Mouse (Mus musculus) stomach, postnatal 0 days (tissue): ENCODE measurements around the gene P2ry2. TPM values are rescaled to one million over a fixed set of nuclear protein-coding genes. Genes with fewer than 3 reads are reported as not detected.

Source experiments
- ATAC-seq: fragments of 200-750 bp; cut with Nextera tagmentation; 2 replicates; pipeline ENCODE4 v1.8.0; 2017; ENCODE audit not compliant: low FRiP score, low TSS enrichment
- DNase-seq: peaks from one replicate; pipeline ENCODE4 v3.0.0-alpha.2; 2016; ENCODE audit warnings: low spot score
- H3K27ac ChIP-seq: fragments of 300-500 bp; sonication (generic); replicated peaks from 2 replicates; pipeline ENCODE4 v1.5.1; 2014; ENCODE audit warnings: mild to moderate bottlenecking, control low read depth
- H3K27me3 ChIP-seq: fragments of 300-500 bp; sonication (generic); 2 replicates; pipeline ENCODE4 v1.6.1; 2014; ENCODE audit warnings: low read length; ENCODE audit not compliant: control insufficient read depth, insufficient read depth
- H3K36me3 ChIP-seq: fragments of 300-500 bp; sonication (generic); 2 replicates; pipeline ENCODE4 v1.6.1; 2014; ENCODE audit warnings: low read length, mixed read lengths; ENCODE audit not compliant: control insufficient read depth, insufficient read depth
- H3K4me1 ChIP-seq: fragments of 300-500 bp; sonication (generic); replicated peaks from 2 replicates; pipeline ENCODE4 v1.6.1; 2014; ENCODE audit warnings: antibody characterized with exemption; ENCODE audit not compliant: control insufficient read depth, insufficient read depth
- H3K4me2 ChIP-seq: fragments of 300-500 bp; sonication (generic); replicated peaks from 2 replicates; pipeline ENCODE4 v1.6.1; 2014; ENCODE audit warnings: low read depth, mild to moderate bottlenecking, control low read depth, moderate library complexity
- H3K4me3 ChIP-seq: fragments of 300-500 bp; sonication (generic); 2 replicates; pipeline ENCODE4 v1.5.1; 2014; ENCODE audit warnings: low read depth, low read length, control low read depth
- H3K9ac ChIP-seq: fragments of 300-500 bp; sonication (generic); 2 replicates; pipeline ENCODE4 v1.6.1; 2014; ENCODE audit warnings: mild to moderate bottlenecking, low read length, control low read depth, mixed read lengths
- H3K9me3 ChIP-seq: fragments of 300-500 bp; sonication (generic); 2 replicates; pipeline ENCODE4 v1.6.1; 2016; ENCODE audit warnings: low read length; ENCODE audit not compliant: control insufficient read depth
- CTCF ChIP-seq: IDR thresholded peaks from 2 replicates; pipeline ENCODE4 v1.5.1; 2016; ENCODE audit warnings: antibody characterized with exemption, low read depth, mild to moderate bottlenecking, moderate library complexity
- EP300 ChIP-seq: optimal IDR thresholded peaks from 2 replicates; pipeline ENCODE3; 2016; ENCODE audit warnings: antibody characterized with exemption
- WGBS: fragments of 180-500 bp; shearing (Covaris S2); extraction: QIAGEN DNeasy Blood & Tissue Kit; methylation state at CpG from one replicate; pipeline ENCODE4 v1.1.7; 2014; 5-methylcytosine and 5-hydroxymethylcytosine counted together
- polyA plus RNA-seq: library from polyadenylated mRNA; unstranded; fragments of >200 nt; fragmentation: Nextera tagmentation; extraction: Ambion mirVana; gene quantifications from 2 replicates; pipeline ENCODE4 v1.2.1, GENCODE M21; 2015

The P2ry2 gene
- polyA plus RNA-seq, 1 experiment from 2014 or later: 5.7 TPM

DNA sequence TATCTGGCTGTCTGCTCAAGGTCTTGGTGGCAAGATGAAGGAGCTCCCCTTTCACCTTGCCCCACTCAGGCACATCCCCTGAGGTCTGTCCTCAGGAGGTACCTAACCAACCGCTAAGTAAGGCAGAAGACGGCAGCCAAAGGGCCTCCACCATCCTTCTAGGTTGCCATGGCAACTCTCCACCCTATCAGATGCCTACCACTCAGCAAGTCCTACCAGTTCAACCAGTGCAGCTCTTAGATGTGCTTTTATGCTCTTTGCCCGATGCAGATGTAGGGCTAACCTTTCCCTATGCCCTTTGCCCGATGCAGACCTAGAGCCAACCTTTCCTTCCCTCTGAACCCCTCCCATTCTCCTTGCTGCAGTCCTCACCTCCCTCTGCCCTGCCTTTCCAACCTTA is 7.5 kb downstream of the P2ry2 start:
- no peaks in the 10 kb centered on the region for H3K9me3 ChIP-seq
- DNase-seq (no peak), ATAC-seq (no peak)
- TF ChIP-seq EP300: no peak
- TF ChIP-seq CTCF: no peak
- no peaks in the 10 kb centered on the region for H3K4me1 ChIP-seq
- H3K27ac ChIP-seq: no peak overlapping the region
- no peak overlapping the region for H3K4me3 ChIP-seq
- no peak overlapping the region for H3K9ac ChIP-seq
- no peaks in the 10 kb centered on the region; the same call in 1 of the 2 replicates for H3K27me3 ChIP-seq
- H3K4me2 ChIP-seq: no peak overlapping the region
- WGBS: 50% methylated on average over 4 of the region's 4 CpGs
- H3K36me3 ChIP-seq: no peaks in the 10 kb centered on the region

DNA sequence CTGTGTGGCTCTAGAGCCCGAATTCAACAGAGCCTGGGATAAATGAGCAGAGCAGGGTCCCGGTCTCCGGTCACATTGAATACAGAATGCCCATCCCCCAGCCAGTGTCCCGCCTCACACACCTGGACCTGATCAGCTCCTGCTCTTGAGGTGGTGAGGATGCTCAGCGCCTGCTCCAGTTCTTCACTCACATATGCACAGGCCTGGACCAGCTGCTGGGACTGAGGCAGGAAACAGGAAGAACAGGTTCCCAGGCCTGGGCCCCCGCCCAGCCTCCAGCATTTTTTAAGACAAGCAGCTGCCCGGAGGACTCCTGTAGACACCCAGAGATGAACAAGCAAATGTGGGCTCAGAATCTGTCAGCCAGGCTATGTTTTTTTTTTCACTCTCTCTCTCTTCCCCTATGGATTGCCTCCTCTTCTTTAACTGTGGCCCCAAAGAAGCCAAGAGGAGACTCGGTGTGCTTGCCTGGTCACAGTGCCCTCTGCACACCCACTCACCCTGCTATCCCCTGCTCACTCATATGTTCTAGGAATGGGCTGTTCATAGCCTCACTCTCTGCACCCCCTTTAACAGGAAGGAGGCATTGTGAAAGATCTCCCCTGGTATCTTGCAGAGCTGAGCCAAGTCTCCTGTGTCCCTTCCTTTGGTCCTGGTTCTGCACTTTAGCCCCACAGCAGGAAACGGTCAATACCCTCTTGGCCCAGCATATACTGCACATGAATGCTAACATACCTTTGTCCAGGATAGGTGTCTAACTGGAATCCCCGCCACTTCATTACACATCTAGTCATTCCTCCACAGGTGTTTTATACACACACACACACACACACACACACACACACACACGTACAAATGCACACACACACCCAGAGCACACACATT is 9.0 kb downstream of the P2ry2 start:
- Histone ChIP-seq H3K27ac (0 out of 2 replicates have a peak overlapping the region, but pooled peaks have one; percentile 8), H3K4me1 (no peaks in the 10 kb centered on the region), H3K36me3 (no peaks in the 10 kb centered on the region), H3K9me3 (no peaks in the 10 kb centered on the region), H3K4me2 (no peak overlapping the region), H3K4me3 (no peak overlapping the region), H3K9ac (0 out of 2 replicates have a peak overlapping the region, but pooled peaks have one; percentile 1), H3K27me3 (no peaks in the 10 kb centered on the region; the same call in 1 of the 2 replicates)
- DNase-seq (peak; percentile 47), ATAC-seq (no peak)
- 47% methylated on average over 11 of the region's 11 CpGs for WGBS
- TF ChIP-seq CTCF (no peak), EP300 (no peak)

DNA sequence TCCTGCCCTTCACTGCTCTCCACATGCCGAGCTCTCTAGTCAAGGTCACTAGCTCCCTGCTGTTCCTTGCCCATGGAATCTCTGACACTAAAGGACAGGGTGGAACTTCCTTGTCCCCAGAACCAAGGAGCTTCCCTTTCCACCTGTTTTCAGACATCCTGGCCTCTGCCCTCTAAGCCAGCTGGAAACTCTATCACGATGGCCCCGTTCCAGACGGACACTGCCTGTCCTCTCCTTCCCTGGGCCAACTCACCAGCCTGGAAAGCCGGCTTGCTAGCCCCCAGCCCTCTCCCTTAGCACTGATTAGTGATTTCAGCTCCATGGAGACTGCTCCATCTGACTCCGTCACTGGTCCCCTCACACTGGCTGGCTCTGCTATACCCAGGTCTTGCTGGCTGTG is 10.4 kb downstream of the P2ry2 start:
- Histone ChIP-seq H3K9ac (no peak overlapping the region), H3K36me3 (no peaks in the 10 kb centered on the region; the same call in 1 of the 2 replicates), H3K9me3 (no peaks in the 10 kb centered on the region), H3K27me3 (no peaks in the 10 kb centered on the region; the same call in 1 of the 2 replicates), H3K4me3 (no peak overlapping the region), H3K4me2 (no peak overlapping the region), H3K27ac (no peak overlapping the region), H3K4me1 (no peaks in the 10 kb centered on the region)
- TF ChIP-seq EP300 (no peak), CTCF (no peak)
- 76% methylated on average over 6 of the region's 6 CpGs for WGBS
- ATAC-seq (no peak), DNase-seq (no peak)

DNA sequence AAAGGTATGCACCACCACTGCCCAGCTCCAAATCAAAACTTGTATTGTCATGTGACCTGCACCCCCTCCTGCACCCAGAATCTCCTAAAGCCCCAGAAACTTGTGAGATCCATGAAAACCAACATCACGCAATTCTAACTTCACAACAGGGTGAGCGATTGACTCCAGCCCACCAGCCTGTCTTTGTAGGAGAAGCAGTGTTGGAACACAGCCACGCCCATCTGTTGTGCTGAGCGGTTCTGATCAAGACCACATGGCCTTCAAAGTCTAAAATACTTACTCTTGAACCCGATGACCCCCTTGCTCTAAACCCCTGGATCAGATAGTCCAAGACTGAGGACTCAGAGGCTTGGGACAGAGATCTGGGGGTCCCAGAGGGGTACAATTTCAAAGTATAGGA is 13.0 kb downstream of the P2ry2 start:
- no peak for ATAC-seq
- Histone ChIP-seq H3K4me1 (no peaks in the 10 kb centered on the region), H3K27me3 (no peaks in the 10 kb centered on the region), H3K4me3 (no peak overlapping the region), H3K36me3 (no peaks in the 10 kb centered on the region; the same call in 1 of the 2 replicates), H3K4me2 (no peak overlapping the region), H3K27ac (no peak overlapping the region), H3K9ac (no peak overlapping the region), H3K9me3 (no peaks in the 10 kb centered on the region)
- TF ChIP-seq EP300 (no peak), CTCF (no peak)
- 77% methylated on average over 5 of the region's 5 CpGs for WGBS
- no peak for DNase-seq

DNA sequence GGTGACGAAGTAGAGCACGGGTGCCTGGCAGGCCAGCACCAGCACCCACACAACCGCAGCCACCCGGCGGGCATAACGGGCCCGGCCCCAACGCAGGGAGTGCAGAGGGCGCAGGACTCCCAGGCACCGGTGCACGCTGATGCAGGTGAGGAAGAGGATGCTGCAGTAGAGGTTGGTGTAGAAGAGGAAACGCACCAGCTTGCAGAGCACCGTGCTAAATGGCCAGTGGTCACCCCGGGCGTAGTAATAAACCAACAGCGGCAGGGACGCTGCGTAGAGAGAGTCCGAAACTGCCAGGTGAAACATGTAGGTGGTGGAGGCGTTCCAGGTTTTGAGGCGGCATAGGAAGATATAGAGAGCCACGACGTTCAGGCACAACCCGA is 14.1 kb downstream of the P2ry2 start:
- no peak for ATAC-seq
- DNase-seq: no peak
- no peaks in the 10 kb centered on the region for H3K9me3 ChIP-seq
- no peaks in the 10 kb centered on the region for H3K4me1 ChIP-seq
- H3K36me3 ChIP-seq: no peaks in the 10 kb centered on the region; the same call in 1 of the 2 replicates
- no peak overlapping the region for H3K4me3 ChIP-seq
- 85% methylated on average over 24 of the region's 24 CpGs for WGBS
- no peak overlapping the region for H3K9ac ChIP-seq
- H3K4me2 ChIP-seq: no peak overlapping the region
- no peak overlapping the region for H3K27ac ChIP-seq
- no peaks in the 10 kb centered on the region for H3K27me3 ChIP-seq
- TF ChIP-seq CTCF (no peak), EP300 (no peak)

DNA sequence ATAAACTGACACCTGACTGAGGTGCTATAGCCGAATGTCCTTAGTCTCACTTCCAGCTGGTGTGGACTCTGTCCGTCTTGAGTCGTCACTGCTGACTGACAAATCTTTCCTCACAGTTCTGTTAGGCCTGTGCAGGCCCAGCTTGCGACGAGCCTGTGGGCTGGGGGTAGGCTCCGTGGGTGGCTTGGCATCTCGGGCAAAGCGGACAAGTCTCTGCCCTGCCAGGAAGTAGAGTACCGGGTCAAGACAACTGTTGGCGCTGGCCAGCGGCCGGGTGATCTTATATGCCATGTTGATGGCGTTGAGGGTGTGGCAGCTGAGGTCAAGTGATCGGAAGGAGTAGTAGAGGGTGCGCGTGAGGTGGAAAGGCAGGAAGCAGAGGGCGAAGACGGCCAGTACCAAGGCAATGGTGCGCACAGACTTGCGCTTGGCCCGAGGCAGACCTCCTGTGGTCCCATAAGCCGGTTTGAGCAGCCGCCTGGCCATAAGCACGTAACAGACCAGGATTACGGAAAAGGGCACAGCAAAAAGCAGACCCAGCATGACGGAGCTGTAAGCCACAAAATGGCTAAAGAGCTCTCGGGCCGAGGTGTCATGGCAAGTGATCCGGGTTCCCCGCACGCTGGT is 14.6 kb downstream of the P2ry2 start:
- TF ChIP-seq EP300 (no peak), CTCF (no peak)
- Histone ChIP-seq H3K4me2 (no peak overlapping the region), H3K36me3 (no peaks in the 10 kb centered on the region; the same call in 1 of the 2 replicates), H3K4me3 (no peak overlapping the region), H3K27ac (no peak overlapping the region), H3K27me3 (no peaks in the 10 kb centered on the region), H3K4me1 (no peaks in the 10 kb centered on the region), H3K9me3 (no peaks in the 10 kb centered on the region), H3K9ac (no peak overlapping the region)
- ATAC-seq (no peak), DNase-seq (no peak)
- 85% methylated on average over 31 of the region's 31 CpGs for WGBS
